Mouse (Mus musculus) bone marrow, adult 2 months (tissue): ENCODE measurements around the gene B4galt5. TPM values are rescaled to one million over a fixed set of nuclear protein-coding genes. Genes with fewer than 3 reads are reported as not detected.
A peak's percentile ranks its signal among the peaks of the same experiment; 100 is the strongest.

Source experiments
- H3K27ac ChIP-seq: fragments of 200-500 bp; 2 replicates; pipeline ENCODE4 v1.5.1; 2012; ENCODE audit warnings: low read depth, mild to moderate bottlenecking, control low read depth, inconsistent platforms, low read length; ENCODE audit not compliant: control insufficient read depth, poor library complexity, insufficient read depth
- H3K4me1 ChIP-seq: fragments of 200-500 bp; 2 replicates; pipeline ENCODE4 v1.6.1; 2011; ENCODE audit warnings: low read length; ENCODE audit not compliant: control insufficient read depth, insufficient read depth
- H3K4me3 ChIP-seq: fragments of 200-500 bp; replicated peaks from 2 replicates; pipeline ENCODE3; 2011; ENCODE audit warnings: mild to moderate bottlenecking, low read depth, low read length, control low read depth; ENCODE audit not compliant: control insufficient read depth
- CTCF ChIP-seq: fragments of 200-500 bp; IDR thresholded peaks from 2 replicates; pipeline ENCODE4 v1.5.1; 2011; ENCODE audit warnings: low read length, control low read depth; ENCODE audit not compliant: control insufficient read depth, insufficient read depth
- POLR2A ChIP-seq: fragments of 200-500 bp; IDR thresholded peaks from 2 replicates; pipeline ENCODE4 v1.6.1; 2011; ENCODE audit warnings: low read depth, mild to moderate bottlenecking, control low read depth, low read length, borderline replicate concordance; ENCODE audit not compliant: control insufficient read depth
- WGBS: fragments of 180-500 bp; shearing (Covaris S2); methylation state at CpG from one replicate; pipeline ENCODE4 v1.1.7; 2018; 5-methylcytosine and 5-hydroxymethylcytosine counted together
- polyA plus RNA-seq: library from polyadenylated mRNA; stranded (reverse); fragments of >200 nt; gene quantifications from 2 replicates; pipeline ENCODE4 v1.2.4, GENCODE M21; 2011; ENCODE audit warnings: low replicate concordance; ENCODE audit not compliant: missing spikeins, insufficient read depth, insufficient read length

The B4galt5 gene
- polyA plus RNA-seq, 1 experiment: 5.7 TPM

- Histone ChIP-seq H3K4me3 (no peak overlapping the region), H3K4me1 (no peaks in the 10 kb centered on the region), H3K27ac (no peak overlapping the region)
- TF ChIP-seq CTCF: peak; percentile 27; the same call in 1 of the 2 replicates
- no peak for TF ChIP-seq POLR2A
- 17% methylated on average over 5 of the region's 5 CpGs for WGBS
Observed at GRCm38 (mm10) chr2:167344871-167345507, 4.0 kb downstream of the B4galt5 start.

DNA sequence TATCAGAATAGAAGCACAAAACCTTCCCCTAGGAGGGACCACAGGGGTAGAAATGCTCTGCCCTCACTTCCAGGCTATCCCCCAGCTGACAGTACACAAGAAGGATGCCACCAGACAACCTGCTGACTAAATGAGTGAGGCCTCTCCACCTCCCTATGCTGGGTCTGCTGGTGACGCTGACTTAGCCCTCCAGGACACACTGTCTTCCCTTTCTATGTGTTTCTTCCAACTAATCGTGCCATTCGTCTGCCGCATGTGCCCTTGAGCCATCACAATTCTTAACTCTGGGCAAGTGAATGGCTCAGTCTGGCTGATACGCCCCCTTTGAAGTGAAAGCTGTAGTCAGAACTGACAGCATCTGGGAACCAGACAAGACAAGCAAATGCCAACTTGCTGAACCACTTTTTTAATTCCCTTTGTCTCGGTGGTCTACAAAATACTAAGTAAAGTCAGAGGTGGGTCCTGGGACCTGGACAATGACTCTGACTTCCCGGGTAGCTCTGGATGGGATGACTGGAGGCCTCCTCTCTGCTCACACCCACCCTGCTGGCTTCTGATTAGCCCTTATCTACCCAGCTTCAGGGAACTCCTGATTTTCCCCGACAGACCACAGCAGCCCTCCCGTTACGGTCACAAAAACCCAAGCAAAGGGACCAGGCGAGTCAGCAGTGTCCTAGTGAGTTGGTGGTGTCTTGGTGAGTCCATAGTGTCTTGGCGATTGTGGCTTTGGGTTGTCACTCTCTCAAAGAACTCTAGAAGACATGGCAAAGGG, 5.4 kb downstream of the B4galt5 start:
- WGBS: 64% methylated on average over 12 of the region's 12 CpGs
- no peak overlapping the region for H3K4me3 ChIP-seq
- no peak overlapping the region for H3K27ac ChIP-seq
- H3K4me1 ChIP-seq: no peaks in the 10 kb centered on the region
- TF ChIP-seq POLR2A (no peak), CTCF (no peak)

GRCm38 (mm10) chr2:167342876-167343275, 6.1 kb downstream of the B4galt5 start:
- no peak overlapping the region for H3K27ac ChIP-seq
- TF ChIP-seq CTCF (no peak), POLR2A (no peak)
- H3K4me1 ChIP-seq: no peaks in the 10 kb centered on the region
- H3K4me3 ChIP-seq: no peak overlapping the region
- WGBS: 85% methylated on average over 6 of the region's 6 CpGs

DNA sequence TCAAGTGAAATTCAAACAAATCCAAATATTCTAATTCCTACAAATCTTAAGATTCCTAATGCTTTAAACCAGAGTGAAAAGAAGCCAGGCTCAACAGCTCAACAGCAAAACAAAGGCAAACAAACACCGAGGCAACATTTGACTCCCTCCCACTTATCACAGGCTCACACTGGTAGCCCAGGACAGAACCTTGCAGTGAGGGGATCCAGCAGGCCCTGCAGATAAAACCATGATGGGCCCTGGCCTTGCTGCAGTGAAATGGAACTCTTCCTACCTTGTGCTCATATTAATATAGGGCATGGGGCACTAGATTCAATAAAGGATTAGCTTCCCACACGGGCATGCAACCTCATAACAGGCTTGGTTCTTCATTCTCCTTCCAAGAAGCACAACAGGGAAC, 11.4 kb downstream of the B4galt5 start:
- peaks cover 6% of the 10 kb centered on the region; the same call in 1 of the 2 replicates for H3K4me1 ChIP-seq
- H3K27ac ChIP-seq: no peak overlapping the region
- no peak overlapping the region for H3K4me3 ChIP-seq
- TF ChIP-seq POLR2A (no peak), CTCF (no peak)
- WGBS: 75% methylated on average over 2 of the region's 2 CpGs

DNA sequence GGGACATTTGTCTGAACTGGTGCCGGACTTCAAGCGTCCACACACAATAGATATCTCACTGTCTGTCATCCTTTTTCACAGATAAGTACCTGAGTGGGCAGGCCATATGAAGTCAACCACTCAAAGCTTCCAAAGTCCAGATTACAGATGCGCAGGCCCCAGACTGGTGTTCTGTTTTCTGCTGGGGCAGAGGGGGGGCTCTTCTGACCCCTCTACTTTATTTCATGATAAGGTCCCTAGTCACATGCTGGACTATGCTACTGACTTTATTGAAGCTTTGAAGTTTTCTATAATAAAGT, 11.8 kb downstream of the B4galt5 start:
- WGBS: 76% methylated on average over 3 of the region's 3 CpGs
- Histone ChIP-seq H3K4me1 (peaks cover 6% of the 10 kb centered on the region; the same call in 1 of the 2 replicates), H3K27ac (no peak overlapping the region), H3K4me3 (no peak overlapping the region)
- TF ChIP-seq CTCF (no peak), POLR2A (no peak)

- Histone ChIP-seq H3K4me1 (peaks cover 6% of the 10 kb centered on the region; the same call in 1 of the 2 replicates), H3K4me3 (no peak overlapping the region), H3K27ac (no peak overlapping the region)
- 71% methylated on average over 10 of the region's 10 CpGs for WGBS
- TF ChIP-seq POLR2A (no peak), CTCF (no peak)
Observed at GRCm38 (mm10) chr2:167336384-167337213, 12.4 kb downstream of the B4galt5 start.

DNA sequence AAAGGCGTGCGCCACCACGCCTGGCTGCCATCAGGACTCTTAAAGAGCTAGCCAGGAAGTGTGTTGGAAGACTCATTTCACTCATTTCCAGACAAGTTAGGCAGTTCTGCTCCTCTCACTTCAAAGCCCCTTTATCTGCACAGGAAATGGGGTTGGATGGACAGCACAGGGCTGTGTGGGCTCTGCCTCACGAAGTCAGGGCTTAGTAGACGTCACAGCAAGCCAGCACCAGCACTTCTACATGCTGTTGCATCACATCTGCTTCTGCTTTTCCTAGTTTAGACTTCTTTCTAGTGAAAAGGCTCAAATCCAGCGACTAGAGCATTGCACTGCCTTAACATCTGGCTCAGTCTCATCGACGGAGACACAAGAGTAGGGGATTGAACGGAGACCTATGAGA, 13.9 kb downstream of the B4galt5 start:
- WGBS: 32% methylated on average over 9 of the region's 9 CpGs
- TF ChIP-seq CTCF: no peak
- no peak for TF ChIP-seq POLR2A
- H3K4me1 ChIP-seq: peaks cover 6% of the 10 kb centered on the region; the same call in 1 of the 2 replicates
- no peak overlapping the region for H3K4me3 ChIP-seq
- peak overlapping the region; percentile 35; the same call in 1 of the 2 replicates for H3K27ac ChIP-seq

DNA sequence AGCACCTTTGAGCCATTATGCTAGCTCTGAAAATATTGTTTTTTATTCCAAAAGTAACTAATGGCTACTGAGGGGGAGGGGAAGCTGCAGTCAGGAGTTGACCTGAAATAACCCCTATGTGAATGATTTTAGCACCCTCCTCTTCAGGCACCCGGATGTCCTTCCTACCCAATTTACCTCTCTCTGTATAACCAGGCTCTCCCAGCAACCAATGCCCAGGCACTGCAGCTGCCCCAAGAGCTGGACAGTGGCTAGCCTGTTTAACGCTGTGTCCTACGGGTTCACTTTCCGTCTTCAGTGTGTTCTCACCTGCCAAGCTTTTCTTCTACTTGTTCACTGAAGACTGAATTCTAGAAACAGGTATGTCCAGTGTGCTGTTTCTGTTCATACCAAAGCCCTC, 14.7 kb downstream of the B4galt5 start:
- Histone ChIP-seq H3K27ac (no peak overlapping the region), H3K4me3 (no peak overlapping the region), H3K4me1 (peaks cover 6% of the 10 kb centered on the region; the same call in 1 of the 2 replicates)
- TF ChIP-seq POLR2A: no peak
- TF ChIP-seq CTCF: no peak
- WGBS: 76% methylated on average over 4 of the region's 4 CpGs
